Mouse (Mus musculus) cerebellum, adult 2 months (tissue): ENCODE results near the gene Slc25a43.

Experiments
- CTCF ChIP-seq: fragments of 200-500 bp; IDR thresholded peaks from 2 replicates; pipeline ENCODE4 v1.5.1; 2011; ENCODE audit warnings: low read depth, mild to moderate bottlenecking, control low read depth, low read length, moderate library complexity, borderline replicate concordance; ENCODE audit not compliant: insufficient read depth
- POLR2A ChIP-seq: fragments of 200-500 bp; IDR thresholded peaks from 2 replicates; pipeline ENCODE4 v1.6.1; 2011; ENCODE audit warnings: low read length, control low read depth, borderline replicate concordance; ENCODE audit not compliant: insufficient read depth

DNA sequence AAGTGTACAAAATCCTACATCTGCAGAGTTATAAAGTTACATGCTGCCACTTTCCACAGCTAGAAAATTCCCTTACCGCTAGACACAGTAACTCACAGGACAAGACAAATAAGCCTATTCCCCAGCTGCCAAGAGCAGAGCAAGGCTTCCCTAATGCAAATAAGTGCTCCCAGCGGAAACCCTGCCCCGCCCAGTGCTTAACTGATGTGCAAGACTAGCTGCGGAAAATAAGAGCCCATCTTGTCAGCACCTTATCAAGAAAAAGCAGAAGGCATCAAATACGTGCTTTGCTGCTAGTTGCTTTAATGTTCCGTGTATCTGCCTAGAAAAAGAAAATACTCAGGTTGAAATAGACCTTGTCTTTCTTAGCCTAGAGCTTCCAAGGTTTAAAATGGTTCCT, 2.2 kb upstream of the Slc25a43 start:
- no peak for TF ChIP-seq POLR2A
- no peak for TF ChIP-seq CTCF
